Comparison of ENCODE assay signal across 22 mouse cellular contexts in the genomic region with DNA sequence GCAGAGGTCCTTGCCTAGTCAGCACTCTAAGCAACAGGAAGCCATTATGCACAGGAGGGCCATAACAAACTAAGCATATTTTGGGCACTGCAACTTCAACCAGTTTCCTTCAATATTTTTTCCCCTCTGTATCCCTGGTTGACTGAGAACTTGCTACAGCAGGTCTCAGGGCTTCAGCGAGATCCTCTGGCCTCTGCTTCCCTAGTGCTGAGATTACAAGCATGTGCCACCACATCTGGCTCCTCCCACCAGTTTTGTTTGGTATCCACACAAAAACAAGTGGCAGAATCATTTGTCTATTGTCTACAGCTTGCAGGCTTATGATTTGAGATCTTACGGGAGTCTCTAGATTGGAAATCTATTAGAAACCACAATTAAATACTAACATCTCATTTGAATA. TPM values are rescaled to one million over a fixed set of nuclear protein-coding genes. Genes with fewer than 3 reads are reported as not detected.
A peak's percentile ranks its signal among the peaks of the same experiment; 100 is the strongest.
DNase-seq lines count a peak whose midpoint lies in the region; ATAC-seq lines count a peak whose summit lies in the region.
"Had no signal": no experiment of that assay in that cellular context is flagged by ENCODE, and none has a peak within 500 bp of the region (broad histone marks: within the 10 kb centered on the region; RNA-seq: fewer than 3 reads in every experiment).

No protein-coding gene starts in this region.

- no peak overlapping the region for H3K9ac ChIP-seq in heart, embryonic 11.5 days (ENCODE audit: low read depth, low read length)
- no peak overlapping the region for H3K9ac ChIP-seq in midbrain, embryonic 11.5 days (ENCODE audit: low read length)
- H3K9ac ChIP-seq: forebrain, embryonic 12.5 days; hindbrain, embryonic 12.5 days had no signal

- H3K4me3 ChIP-seq in heart, embryonic 11.5 days (ENCODE audit: low read depth, low read length): no peak overlapping the region
- peak overlapping the region; percentile 59 for H3K4me3 ChIP-seq in megakaryocyte, embryonic 14.5 days (replicated peaks)
- H3K4me3 ChIP-seq in midbrain, embryonic 11.5 days (ENCODE audit: low read depth, low read length): no peak overlapping the region
- H3K4me3 ChIP-seq: forebrain, embryonic 12.5 days; hindbrain, embryonic 12.5 days; left cerebral cortex, adult 2 months had no signal

- ATAC-seq in heart, embryonic 11.5 days (replicated peaks; ENCODE audit: insufficient number of reproducible peaks, low FRiP score, low TSS enrichment): no peak
- no peak for ATAC-seq in megakaryocyte, adult 5-6 weeks (ENCODE audit: poor library complexity, severe bottlenecking)
- ATAC-seq in midbrain, embryonic 11.5 days (ENCODE audit: low FRiP score): no peak

- WGBS in heart, embryonic 11.5 days (ENCODE audit: insufficient replicate concordance): 78% methylated on average over 2 of the region's 2 CpGs
- WGBS in midbrain, embryonic 11.5 days: 86% methylated on average over 2 of the region's 2 CpGs

- no peaks in the 10 kb centered on the region for H3K27me3 ChIP-seq in heart, embryonic 11.5 days (ENCODE audit: control insufficient read depth, insufficient read depth, low read length)
- no peaks in the 10 kb centered on the region for H3K27me3 ChIP-seq in megakaryocyte, embryonic 14.5 days (replicated peaks)
- H3K27me3 ChIP-seq in midbrain, embryonic 11.5 days (ENCODE audit: control insufficient read depth, insufficient read depth, low read length): no peaks in the 10 kb centered on the region
- H3K27me3 ChIP-seq: forebrain, embryonic 12.5 days; hindbrain, embryonic 12.5 days had no signal

- no peak overlapping the region for H3K27ac ChIP-seq in heart, embryonic 11.5 days (ENCODE audit: low read depth, low read length)
- H3K27ac ChIP-seq in midbrain, embryonic 11.5 days (ENCODE audit: low read depth, low read length): no peak overlapping the region
- H3K27ac ChIP-seq: forebrain, embryonic 12.5 days; hindbrain, embryonic 12.5 days; left cerebral cortex, adult 2 months; stomach, postnatal 0 days had no signal

- H3K4me2 ChIP-seq in heart, embryonic 11.5 days: no peak overlapping the region
- no peak overlapping the region for H3K4me2 ChIP-seq in midbrain, embryonic 11.5 days
- H3K4me2 ChIP-seq: forebrain, embryonic 12.5 days; hindbrain, embryonic 12.5 days had no signal

- no peaks in the 10 kb centered on the region for H3K9me3 ChIP-seq in heart, embryonic 11.5 days (replicated peaks; ENCODE audit: control insufficient read depth, low read length)
- H3K9me3 ChIP-seq in megakaryocyte, embryonic 14.5 days: no peaks in the 10 kb centered on the region
- H3K9me3 ChIP-seq in midbrain, embryonic 11.5 days (ENCODE audit: control insufficient read depth, low read length): no peaks in the 10 kb centered on the region
- H3K9me3 ChIP-seq: forebrain, embryonic 12.5 days; hindbrain, embryonic 12.5 days had no signal

- peaks cover 5% of the 10 kb centered on the region; the same call in 1 of the 2 replicates for H3K4me1 ChIP-seq in heart, embryonic 11.5 days (ENCODE audit: control insufficient read depth, insufficient read depth, low read length)
- H3K4me1 ChIP-seq in megakaryocyte, embryonic 14.5 days: peaks cover 20% of the 10 kb centered on the region
- peaks cover 5% of the 10 kb centered on the region; the same call in 1 of the 2 replicates for H3K4me1 ChIP-seq in midbrain, embryonic 11.5 days (ENCODE audit: control insufficient read depth, insufficient read depth, low read length)

- peak; percentile 73 for DNase-seq in heart, adult 11 months
- peak; percentile 10 for DNase-seq in MEL-GATA-1-ER (ENCODE audit: extremely low read depth, low read depth)
- DNase-seq in thymus, postnatal 25 days: no peak
- no peak for DNase-seq in frontal cortex, postnatal 25 days (ENCODE audit: low spot score in 2 of 2)
- DNase-seq in midbrain, embryonic 11.5 days (ENCODE audit: low spot score, missing footprints): no peak
- DNase-seq: B cell, adult 2 months; cerebellum, adult 8-10 months; gastrocnemius, postnatal 14 days; kidney, adult 8-10 months; kidney, postnatal 25 days; layer of hippocampus, adult 9-11 months; left cerebral cortex, postnatal 4 days; lung, postnatal 14 days; right cerebral cortex, adult 18-20 months; thymus, postnatal 4 days had no signal

- peaks cover 16% of the 10 kb centered on the region for H3K36me3 ChIP-seq in heart, embryonic 11.5 days (ENCODE audit: control insufficient read depth, insufficient read depth, low read length)
- peaks cover 32% of the 10 kb centered on the region for H3K36me3 ChIP-seq in megakaryocyte, embryonic 14.5 days (replicated peaks; ENCODE audit: low read length)
- H3K36me3 ChIP-seq in midbrain, embryonic 11.5 days (ENCODE audit: control insufficient read depth, insufficient read depth, low read length): 0 out of 2 replicates have a peak, but pooled peaks cover 1% of the 10 kb centered on the region

RNA-seq across cellular contexts. Expression of a gene that starts 1.9 kb away (rescaled TPM):
- 84.5 and 88.2 TPM in 2 replicates for polyA plus RNA-seq in heart, embryonic 11.5 days (2014; fragmentation: Nextera tagmentation; extraction: Ambion mirVana)
- polyA plus RNA-seq in megakaryocyte, embryonic 14.5 days (2012; ENCODE audit: insufficient read depth, low replicate concordance): 26.0 and 173 TPM in 2 replicates
- total RNA-seq in megakaryocyte, adult 5-6 weeks (2015): 59.0 and 62.7 TPM in 2 replicates
- total RNA-seq in megakaryocyte, adult 5-6 weeks (2017): 98.1 and 115 TPM in 2 replicates
- polyA plus RNA-seq in midbrain, embryonic 11.5 days (2014; fragmentation: Nextera tagmentation; extraction: Ambion mirVana): 107 and 111 TPM in 2 replicates

RNA-seq across cellular contexts. Expression of a gene that starts 2.4 kb away (rescaled TPM):
- 86.6 and 116 TPM in 2 replicates for polyA plus RNA-seq in heart, embryonic 11.5 days (2014; fragmentation: Nextera tagmentation; extraction: Ambion mirVana)
- polyA plus RNA-seq in megakaryocyte, embryonic 14.5 days (2012; ENCODE audit: insufficient read depth, low replicate concordance): 31.9 and 42.5 TPM in 2 replicates
- 271 and 279 TPM in 2 replicates for total RNA-seq in megakaryocyte, adult 5-6 weeks (2015)
- 160 and 200 TPM in 2 replicates for total RNA-seq in megakaryocyte, adult 5-6 weeks (2017)
- polyA plus RNA-seq in midbrain, embryonic 11.5 days (2014; fragmentation: Nextera tagmentation; extraction: Ambion mirVana): 144 and 148 TPM in 2 replicates

RNA-seq across cellular contexts. Expression of a gene that starts 26.1 kb away (rescaled TPM):
- polyA plus RNA-seq in heart, embryonic 11.5 days (2014; fragmentation: Nextera tagmentation; extraction: Ambion mirVana): 2.2 and 3.5 TPM in 2 replicates
- 0.92 and 3.9 TPM in 2 replicates for polyA plus RNA-seq in megakaryocyte, embryonic 14.5 days (2012; ENCODE audit: insufficient read depth, low replicate concordance)
- 2.3 and 2.7 TPM in 2 replicates for total RNA-seq in megakaryocyte, adult 5-6 weeks (2015)
- total RNA-seq in megakaryocyte, adult 5-6 weeks (2017): 5.0 and 6.8 TPM in 2 replicates
- 5.8 and 6.0 TPM in 2 replicates for polyA plus RNA-seq in midbrain, embryonic 11.5 days (2014; fragmentation: Nextera tagmentation; extraction: Ambion mirVana)

RNA-seq across cellular contexts. Expression of a gene that starts 43.7 kb away (rescaled TPM):
- polyA plus RNA-seq in heart, embryonic 11.5 days (2014; fragmentation: Nextera tagmentation; extraction: Ambion mirVana): 20.5 and 20.7 TPM in 2 replicates
- 4.6 and 11.1 TPM in 2 replicates for polyA plus RNA-seq in megakaryocyte, embryonic 14.5 days (2012; ENCODE audit: insufficient read depth, low replicate concordance)
- 17.8 and 32.6 TPM in 2 replicates for total RNA-seq in megakaryocyte, adult 5-6 weeks (2015)
- 23.5 and 50.1 TPM in 2 replicates for total RNA-seq in megakaryocyte, adult 5-6 weeks (2017)
- polyA plus RNA-seq in midbrain, embryonic 11.5 days (2014; fragmentation: Nextera tagmentation; extraction: Ambion mirVana): 38.0 and 39.2 TPM in 2 replicates

RNA-seq across cellular contexts. Expression of a gene that starts 47.3 kb away (rescaled TPM):
- 60.5 and 68.8 TPM in 2 replicates for polyA plus RNA-seq in heart, embryonic 11.5 days (2014; fragmentation: Nextera tagmentation; extraction: Ambion mirVana)
- polyA plus RNA-seq in megakaryocyte, embryonic 14.5 days (2012; ENCODE audit: insufficient read depth, low replicate concordance): 2.6 TPM in 1 of 2 replicates, not detected in the other
- total RNA-seq in megakaryocyte, adult 5-6 weeks (2015): 102 and 112 TPM in 2 replicates
- total RNA-seq in megakaryocyte, adult 5-6 weeks (2017): 83.4 and 89.7 TPM in 2 replicates
- 53.2 and 55.7 TPM in 2 replicates for polyA plus RNA-seq in midbrain, embryonic 11.5 days (2014; fragmentation: Nextera tagmentation; extraction: Ambion mirVana)

Comparison
In these comparisons a context has a peak if more than half of its experiments do, and no peak if none do; other contexts are left out.
1. DNase-seq: peak in heart, adult 11 months (single experiment) and MEL-GATA-1-ER (single experiment); none in thymus, postnatal 25 days (single experiment), frontal cortex, postnatal 25 days (0 of 2) and midbrain, embryonic 11.5 days (single experiment).